Mouse (Mus musculus) heart, adult 18-20 months (tissue): ENCODE results near the gene Rpp14. TPM values are rescaled to one million over a fixed set of nuclear protein-coding genes. Genes with fewer than 3 reads are reported as not detected.

Experiments
- DNase-seq, 2 experiments: peaks; one replicate each; pipeline ENCODE4 v3.0.0; 2021 to 2022; ENCODE audit warnings: mixed read lengths in 1 of 2
- total RNA-seq, 2 experiments: library from RNA; stranded (reverse); gene quantifications; 2 replicates each; pipeline ENCODE4 v1.2.3; 2021

The Rpp14 gene
- total RNA-seq, 2 experiments from 2014 or later: 28.0 to 30.3 TPM

GRCm38 (mm10) chr14:8056076-8056475 lies 24.1 kb upstream of the Rpp14 start:
- no peak for DNase-seq

GRCm38 (mm10) chr14:8059938-8060337 lies 20.2 kb upstream of the Rpp14 start:
- DNase-seq: no peak

DNA sequence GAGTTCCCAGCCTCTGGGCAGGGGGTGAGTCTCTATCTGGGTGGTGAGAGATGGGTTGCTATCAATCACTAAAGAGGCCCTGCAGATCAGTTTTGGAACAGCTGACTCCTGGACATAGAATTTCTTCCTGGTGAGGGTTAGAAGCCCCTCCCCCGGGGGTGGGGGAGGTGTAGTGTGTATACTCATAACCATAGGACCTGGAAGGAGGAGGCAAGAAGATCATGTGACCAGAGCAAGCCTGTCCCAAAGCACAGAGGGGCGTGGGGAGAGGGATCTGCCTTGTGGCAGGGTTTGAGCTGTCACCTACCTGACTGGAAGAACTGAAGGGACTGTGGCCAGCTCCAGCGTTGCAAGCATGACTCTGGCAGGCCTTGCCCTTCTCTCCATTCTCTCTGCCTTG lies 18.1 kb upstream of the Rpp14 start:
- DNase-seq: no peak

DNA sequence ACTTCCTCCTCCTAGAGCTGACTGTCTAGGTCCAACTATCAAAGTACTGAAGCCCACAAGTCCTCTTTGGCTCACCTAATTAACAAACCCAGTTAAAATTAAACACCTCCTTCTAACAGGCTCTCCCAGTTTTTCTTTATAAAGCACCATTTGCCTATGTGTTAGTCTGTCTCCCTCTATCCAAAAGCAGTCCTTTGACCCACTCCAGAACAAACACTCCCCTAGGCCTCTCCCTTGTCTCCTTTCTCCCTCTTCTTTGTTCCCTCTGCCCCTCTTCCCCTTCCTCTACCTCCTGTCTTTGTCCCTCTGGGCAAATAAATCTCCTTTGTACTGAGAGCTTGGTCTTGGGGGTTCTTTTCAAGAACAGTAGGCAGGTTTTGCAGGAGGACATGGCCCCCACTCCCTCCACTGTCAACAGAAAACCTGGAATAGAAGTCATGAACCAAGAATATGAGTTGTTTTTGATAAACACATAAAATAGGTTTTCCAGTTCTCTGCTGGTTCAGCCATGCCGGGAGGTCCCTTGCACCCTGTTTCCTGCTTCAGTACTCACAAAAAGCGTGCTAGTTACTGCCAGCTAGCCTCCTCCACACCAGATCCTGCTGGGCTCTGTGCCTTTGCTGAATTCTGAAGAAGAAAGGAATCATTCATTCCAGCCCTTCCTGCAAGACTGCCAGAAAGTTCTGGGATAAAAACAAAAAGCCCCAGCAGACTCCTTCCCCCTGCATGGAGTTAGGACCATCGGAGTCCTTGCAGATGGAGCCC lies 17.4 kb upstream of the Rpp14 start:
- peak in 1 of 2 experiments; percentile 22 for DNase-seq

- DNase-seq: no peak
Measured at GRCm38 (mm10) chr14:8063835-8064785, 16.1 kb upstream of the Rpp14 start.

DNA sequence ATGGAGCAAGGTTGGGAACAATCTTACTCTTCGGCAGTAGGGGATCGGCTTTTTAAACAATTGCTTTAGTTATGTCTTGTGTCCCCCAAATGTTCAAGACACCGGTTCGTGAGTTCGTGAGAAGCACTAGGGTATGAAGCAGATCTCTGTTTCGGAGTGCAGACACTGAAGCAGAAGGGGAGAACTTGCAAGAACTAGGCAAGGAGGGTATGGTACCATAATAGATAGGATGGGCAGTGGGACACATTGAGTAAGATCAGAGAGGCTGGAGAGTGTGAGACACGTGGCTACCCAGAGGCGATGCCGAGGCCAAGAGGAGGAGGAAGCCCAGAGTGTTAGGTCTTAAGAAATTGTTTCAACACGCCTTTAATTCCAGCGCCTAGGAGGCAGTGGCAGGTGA lies 551 bp downstream of the Rpp14 start:
- DNase-seq: no peak

GRCm38 (mm10) chr14:8082949-8083348 lies 2.8 kb downstream of the Rpp14 start:
- no peak for DNase-seq

DNA sequence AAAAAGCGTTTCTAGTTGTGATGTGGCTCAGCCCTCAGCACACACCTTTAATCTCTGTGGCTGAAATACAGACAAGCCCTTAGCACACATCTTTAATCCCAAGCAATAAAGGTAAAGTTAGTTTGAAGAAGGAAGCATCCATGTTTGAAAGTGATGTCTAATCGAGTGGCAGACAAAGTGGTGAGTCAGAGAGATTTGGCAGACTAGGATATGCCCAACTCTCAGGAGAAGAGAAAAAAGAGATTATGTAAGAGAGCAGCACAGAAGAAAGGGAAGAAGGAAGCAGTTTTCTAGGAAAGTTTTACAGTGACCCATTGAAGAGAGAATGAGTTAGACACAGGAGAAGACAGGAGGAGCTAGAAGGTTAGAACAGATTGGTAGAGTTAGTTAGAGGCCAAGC lies 8.8 kb downstream of the Rpp14 start:
- DNase-seq: no peak

DNA sequence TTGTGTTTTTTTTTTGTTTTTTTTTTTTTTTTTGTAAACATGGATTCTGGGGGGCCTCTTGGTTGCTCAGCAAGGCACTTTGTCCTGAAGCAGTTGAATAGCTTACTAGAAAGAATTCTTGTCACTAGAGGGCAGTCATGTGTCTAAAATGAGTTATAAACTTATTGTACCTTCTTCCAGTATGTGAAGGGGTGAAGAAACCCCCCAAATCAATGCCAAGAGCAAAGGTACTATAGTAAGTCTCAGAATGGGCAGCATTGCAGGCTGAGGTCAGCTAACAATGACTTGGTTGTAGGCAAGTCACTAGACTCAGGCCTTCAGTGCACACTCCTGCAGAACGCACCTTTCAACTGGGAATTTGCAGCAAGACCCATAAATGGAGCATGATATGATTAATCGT lies 12.4 kb downstream of the Rpp14 start:
- DNase-seq: peak in 1 of 2 experiments; percentile 80

DNA sequence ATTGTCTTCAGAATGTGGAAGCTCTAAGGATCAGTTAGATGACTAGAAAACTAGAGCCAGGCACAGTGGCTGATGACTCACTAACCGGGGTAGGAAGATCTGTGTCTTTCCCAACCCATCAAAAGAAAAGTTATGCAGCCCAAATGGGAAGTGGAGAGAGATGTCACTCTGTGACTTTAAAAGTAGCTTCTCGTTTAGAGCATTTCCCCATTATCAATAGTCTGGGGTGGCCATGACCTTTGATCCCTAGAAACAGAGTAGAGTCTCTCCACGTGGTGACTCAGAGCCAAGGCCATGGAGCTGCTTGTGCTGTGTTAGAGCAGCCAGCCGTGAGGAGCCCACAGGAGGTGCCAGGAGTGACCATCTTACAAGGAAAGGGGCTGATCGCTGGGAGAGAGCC lies 13.3 kb downstream of the Rpp14 start:
- no peak for DNase-seq

DNA sequence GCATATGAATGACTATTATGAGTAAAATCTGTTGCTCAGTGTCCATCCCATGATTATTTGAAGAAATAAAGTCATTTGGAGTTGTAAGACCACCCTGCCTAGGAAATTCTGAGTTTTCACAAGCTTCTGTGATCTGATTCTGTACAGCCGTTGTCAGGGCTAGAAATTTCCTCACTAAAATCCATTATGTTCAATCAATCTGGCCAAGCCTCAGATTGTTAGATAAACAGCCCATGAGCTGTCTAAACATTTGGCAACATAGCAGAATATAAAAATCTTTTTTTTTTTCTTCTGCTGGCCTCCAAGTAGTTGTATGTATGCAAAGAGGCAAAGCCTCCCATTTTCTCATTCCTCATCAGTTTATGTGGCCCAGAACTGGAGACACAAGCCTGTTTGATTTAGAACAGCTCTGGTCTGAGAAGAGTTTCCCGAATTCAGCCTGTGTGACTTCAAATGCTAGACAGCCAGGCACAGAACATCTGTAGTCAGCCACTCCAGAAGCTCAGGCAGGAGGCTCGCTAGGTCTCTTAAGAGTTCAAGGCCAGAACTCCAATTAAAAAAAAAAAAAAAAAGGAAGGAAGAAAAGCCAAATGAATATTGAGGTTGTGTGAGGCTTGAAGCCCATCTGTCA lies 14.9 kb downstream of the Rpp14 start:
- peak in 1 of 2 experiments; percentile 53 for DNase-seq

DNA sequence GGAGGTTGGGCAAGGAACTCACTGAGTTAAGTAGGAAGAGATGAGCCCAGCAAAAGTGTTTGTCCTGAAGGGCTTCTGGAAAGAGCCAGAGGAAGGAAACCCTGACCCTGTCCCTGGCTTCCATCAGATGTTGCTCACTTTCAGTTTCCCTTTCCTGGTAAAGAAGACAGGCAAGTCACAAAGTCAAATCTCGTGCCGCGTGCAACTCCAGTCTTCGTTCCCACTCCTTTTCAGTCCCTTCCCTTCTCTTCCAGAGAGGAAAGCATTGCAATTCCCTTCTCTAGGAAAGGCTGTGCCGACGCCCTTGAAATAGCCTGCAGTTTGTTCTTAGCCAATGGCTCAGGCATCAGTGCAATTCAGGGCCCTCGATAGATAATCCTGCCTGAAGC lies 15.4 kb downstream of the Rpp14 start:
- peak; percentile 72 to 81 for DNase-seq

DNA sequence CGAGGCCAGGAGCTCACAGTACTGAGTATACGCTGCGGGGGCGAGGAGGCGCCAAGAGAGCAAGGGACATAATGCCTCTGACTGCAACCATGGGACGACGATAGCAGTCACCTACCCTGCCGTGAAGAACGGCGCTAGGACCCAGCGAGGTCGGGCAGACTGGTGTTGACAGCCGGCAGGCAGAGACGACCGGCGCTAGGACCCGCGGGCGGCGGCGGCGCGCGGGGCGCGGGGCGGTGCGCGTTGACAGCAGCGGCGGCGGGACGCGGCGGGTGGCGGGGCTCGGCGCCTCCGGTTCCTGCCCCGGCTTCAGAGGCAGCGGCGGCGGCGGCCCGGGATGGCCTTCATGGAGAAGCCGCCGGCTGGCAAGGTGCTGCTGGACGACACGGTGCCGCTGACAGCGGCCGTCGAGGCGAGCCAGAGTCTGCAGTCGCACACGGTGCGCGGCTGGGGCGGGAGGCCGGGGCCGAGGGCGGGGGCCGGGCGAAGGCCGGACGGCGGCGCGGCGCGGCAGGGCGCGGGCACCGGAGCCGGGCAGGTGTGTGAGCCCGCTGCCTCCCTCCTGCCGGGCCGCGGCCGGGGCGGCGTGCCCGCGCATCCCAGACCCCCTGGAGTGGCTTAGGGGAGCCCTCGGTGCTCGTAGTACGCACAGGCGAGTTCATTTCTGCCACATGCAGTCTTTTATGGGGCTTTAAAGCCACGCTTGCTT lies 18.0 kb downstream of the Rpp14 start, which contains the start of gene Pxk:
Gene Pxk (plus strand): TSS at position 234 of the 709 bp plus-strand sequence.
- DNase-seq: peak; percentile 97

- no peak for DNase-seq
Measured at GRCm38 (mm10) chr14:8098687-8098995, 18.5 kb downstream of the Rpp14 start.

GRCm38 (mm10) chr14:8099561-8100021 lies 19.4 kb downstream of the Rpp14 start:
- peak; percentile 45 to 55 for DNase-seq

- DNase-seq: no peak
Measured at GRCm38 (mm10) chr14:8101886-8102285, 21.7 kb downstream of the Rpp14 start.

GRCm38 (mm10) chr14:8102676-8103075 lies 22.5 kb downstream of the Rpp14 start:
- DNase-seq: no peak

DNA sequence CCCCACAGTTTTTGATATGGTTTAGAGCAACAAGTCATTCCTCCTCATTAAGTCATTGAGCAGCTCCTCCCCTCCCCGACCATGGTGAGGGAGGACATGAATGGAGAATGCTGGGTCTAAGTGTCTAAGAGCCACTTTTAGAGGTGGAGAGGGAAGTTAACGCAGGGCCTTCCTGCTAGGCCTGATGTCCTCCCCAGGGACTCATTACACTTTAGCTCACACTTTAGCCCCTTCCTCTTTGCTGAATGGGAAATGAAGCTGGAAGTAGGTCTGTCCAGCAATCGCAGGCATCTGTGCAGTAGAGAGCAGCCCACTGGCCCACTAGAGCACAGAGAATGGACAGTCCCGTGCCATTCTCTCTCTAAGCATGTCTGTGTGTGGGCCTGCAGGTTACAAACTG lies 27.9 kb downstream of the Rpp14 start:
- DNase-seq: no peak

- no peak for DNase-seq
Measured at GRCm38 (mm10) chr14:8108976-8109375, 28.8 kb downstream of the Rpp14 start.

GRCm38 (mm10) chr14:8111545-8111944 lies 31.4 kb downstream of the Rpp14 start:
- no peak for DNase-seq

- DNase-seq: no peak
Measured at GRCm38 (mm10) chr14:8112036-8112435, 31.9 kb downstream of the Rpp14 start.

DNA sequence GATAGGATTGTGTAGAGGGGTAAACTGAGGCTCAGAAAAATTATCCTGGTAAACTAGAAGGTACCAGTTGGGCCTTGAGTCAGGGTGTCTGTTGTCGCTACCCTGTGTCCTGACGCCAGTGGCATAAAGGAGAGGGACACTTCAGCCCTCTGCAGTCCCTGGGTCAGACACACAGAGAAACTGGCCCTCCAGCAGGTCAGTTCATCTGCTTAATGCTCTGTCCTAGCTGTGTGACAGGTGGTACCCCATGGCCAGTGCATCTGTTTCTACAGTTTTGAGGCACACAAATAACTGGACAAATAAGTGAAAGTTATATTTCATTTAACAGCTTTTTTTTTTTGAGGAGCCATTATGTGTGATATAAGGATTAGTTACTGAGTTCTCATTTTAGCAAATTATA lies 33.4 kb downstream of the Rpp14 start:
- DNase-seq: no peak
